Mouse (Mus musculus) granulocyte monocyte progenitor cell, adult 5-6 weeks (primary cell): Measurements from ENCODE around the gene Mthfd2l. TPM values are rescaled to one million over a fixed set of nuclear protein-coding genes. Genes with fewer than 3 reads are reported as not detected.

Experiments
- ATAC-seq: replicated peaks from 2 replicates; pipeline ENCODE4 v1.8.0; 2016; ENCODE audit warnings: mild to moderate bottlenecking, moderate TSS enrichment, inconsistent platforms; ENCODE audit not compliant: poor library complexity, severe bottlenecking
- total RNA-seq, 2 experiments: library from RNA; stranded (forward) in 1 of 2; stranded (reverse) in 1 of 2; fragments of 200-712, 200-1000 nt in 1 of 2; fragments of >200 nt in 1 of 2; fragmentation: Nextera tagmentation in 1 of 2; gene quantifications; 2 replicates each; pipeline ENCODE4 v1.2.3; 2014 to 2017

Gene Mthfd2l
- total RNA-seq (2014; fragmentation: Nextera tagmentation): 5.4 and 11.6 TPM in 2 replicates
- total RNA-seq (2017): 8.9 and 9.1 TPM in 2 replicates

DNA sequence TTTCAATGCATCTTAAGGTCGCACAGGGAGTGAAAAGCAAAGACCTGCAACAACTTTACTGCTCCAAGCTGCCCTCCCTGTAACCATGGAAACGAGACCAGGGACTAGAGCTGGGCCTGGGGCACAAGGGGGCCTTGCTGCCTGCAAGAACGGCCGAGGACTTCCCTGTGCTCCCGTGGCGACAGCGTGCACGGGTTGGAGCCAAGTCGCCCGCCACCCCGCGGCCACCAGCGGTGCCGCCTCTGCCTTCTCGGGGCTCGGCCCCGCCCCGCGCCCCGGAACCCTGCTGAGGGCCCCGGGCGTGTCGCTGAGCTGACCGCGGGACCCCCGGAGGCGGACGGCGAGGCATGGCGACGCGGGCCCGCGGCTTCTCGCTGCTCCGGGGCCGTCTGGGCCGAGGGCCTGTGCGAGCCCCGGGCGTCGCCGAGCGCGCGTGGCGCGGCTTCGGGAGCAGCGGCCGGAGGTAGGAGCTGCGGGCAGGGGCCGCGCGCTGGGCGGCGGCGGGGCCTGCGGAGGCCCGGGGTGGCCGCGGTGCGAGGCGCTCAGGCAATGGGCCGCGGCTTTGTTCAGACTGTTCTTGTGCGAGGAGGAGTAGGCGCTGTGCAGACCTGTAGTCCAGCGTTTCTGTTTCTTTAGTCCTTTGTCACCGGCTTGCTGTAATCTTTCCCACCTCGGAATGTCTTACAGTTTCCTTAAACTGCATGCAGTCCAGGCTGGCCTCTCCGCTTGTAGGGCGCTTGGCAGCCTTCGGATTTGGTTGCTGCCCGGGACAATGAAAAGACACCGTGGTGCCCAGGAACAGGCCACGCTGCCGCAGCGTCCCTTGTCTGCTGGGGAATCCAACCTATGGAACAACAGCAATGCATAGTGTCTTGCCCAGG, at the start of gene Mthfd2l:
Gene Mthfd2l, plus strand, starts transcription at position 147 of the 881 bp plus-strand sequence.
- ATAC-seq: peak; percentile 98

DNA sequence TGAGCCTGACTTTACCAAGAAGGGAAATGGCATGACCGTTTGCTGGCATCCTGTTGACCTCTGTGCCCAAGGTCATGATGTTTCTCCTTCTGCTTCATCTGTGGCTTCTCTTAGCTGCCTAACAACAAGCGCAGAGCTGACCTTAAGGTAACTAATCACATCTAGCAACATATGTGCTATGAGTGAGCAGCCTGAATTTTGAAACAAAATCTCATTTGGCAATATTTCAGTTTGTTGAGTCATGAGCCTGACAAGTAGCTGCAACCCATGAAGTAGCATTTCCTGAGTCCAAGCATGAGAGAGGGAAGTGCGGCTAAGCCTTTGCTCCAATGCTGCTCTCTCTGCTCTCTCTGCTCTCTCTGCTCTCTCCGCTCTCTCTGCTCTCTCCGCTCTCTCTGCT, 49.2 kb upstream of the Mthfd2l start:
- ATAC-seq: peak; percentile 96

DNA sequence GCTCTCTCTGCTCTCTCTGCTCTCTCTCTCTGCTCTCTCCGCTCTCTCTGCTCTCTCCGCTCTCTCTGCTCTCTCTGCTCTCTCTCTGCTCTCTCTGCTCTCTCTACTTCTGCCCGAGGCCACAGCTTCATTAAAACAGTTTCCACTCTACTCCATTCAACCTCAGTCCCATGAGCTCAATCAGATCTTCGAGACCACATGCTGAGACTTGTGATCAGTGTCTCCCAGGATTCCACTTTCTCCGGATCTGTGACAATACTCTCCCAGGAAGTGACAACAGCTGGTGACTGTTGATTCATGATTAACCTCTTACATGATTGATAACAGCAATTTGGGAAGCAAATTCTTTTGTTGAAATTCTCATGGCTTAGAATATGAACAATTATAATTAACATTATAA, 48.8 kb upstream of the Mthfd2l start:
- ATAC-seq: no peak

DNA sequence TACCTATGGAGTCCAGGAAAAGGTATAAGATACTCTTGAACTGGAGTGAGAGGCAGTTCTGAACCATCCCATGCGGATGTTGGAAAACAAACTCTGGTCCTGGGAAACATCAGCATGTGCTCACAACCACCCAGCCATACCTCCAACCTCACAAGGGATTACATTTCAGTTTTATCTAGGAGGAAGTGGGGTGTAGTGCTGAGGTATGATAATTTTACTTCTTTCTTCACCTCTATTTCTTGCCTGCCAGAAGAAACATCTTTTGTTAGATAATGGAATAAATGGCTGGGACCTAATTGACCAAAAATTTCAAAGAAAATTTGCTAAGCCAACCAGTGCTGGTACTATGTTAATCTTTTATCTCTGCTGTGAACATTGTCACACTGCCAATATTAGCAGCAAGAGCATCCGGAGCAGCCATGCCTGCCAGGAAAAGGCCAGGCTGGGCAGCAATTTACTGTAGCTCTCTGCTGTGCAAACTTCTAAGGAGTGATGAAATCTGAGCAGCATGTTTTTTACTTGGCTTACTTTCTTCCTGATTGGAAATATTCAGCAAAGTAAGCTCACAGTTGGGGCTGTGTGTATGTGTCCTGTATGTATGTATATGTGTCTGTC, 46.2 kb upstream of the Mthfd2l start:
- ATAC-seq: no peak

DNA sequence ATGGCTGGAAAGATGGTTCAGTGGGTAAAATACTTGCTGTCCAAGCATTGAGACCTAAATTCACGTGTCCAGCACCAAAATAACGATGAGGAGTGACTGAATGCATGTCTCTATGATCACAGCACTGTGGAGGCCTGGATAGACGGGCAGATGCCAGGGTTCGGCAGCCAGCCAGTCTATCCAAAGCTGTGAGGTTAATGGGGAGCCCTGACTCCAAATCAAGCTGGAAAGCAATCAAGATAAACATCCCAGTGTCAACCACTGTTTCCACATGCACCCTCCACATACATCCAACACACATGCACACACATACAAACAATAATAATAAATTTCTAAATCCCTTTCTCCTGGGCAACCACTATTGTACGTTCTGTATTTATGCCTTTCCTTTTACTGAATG, 42.3 kb upstream of the Mthfd2l start:
- ATAC-seq: no peak

DNA sequence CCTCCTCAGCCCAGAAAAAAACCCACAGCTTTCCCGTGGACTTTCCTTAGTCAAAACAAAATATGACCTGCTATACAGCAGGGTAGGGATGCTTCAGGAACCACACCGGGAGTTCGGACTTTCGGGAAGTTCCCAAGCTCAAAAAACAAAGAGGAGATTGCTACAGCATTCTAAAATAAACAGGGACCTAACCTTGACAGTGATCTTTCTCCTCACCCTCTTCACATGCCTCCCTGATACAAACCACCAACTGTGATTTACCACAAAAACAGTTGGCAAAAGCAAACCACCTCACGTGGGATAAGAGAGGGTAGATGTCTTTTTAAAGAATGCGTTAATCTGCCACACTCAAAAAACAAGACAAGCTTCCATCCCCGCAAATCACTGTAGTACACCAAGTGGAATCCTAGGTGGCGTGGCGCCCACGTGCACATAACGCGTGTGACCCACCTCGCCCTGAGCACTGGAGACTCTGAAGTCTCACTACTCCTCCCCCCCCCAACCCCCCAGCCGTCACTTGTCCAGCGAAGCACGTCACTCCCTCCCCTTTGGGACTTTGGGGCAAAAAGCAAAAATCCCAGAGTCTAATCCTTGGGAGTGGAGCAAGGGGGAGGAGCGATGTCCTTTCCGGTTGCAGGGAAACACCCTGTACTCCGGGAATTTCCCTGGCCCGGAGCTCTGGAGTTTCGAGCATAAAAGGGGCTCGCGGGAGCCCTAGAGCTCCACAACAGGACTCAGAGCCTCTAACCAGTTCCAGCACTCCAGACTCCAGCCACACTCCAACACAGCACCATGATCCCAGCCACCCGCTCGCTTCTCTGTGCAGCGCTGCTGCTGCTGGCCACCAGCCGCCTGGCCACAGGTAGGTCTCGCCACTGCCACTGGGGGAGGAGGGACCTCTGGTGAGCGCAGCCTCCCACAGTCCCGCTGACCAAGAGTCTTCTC, 40.1 kb upstream of the Mthfd2l start, which contains the start of gene Cxcl1:
Gene Cxcl1, plus strand, starts transcription at position 723 of the 945 bp plus-strand sequence.
- peak; percentile 46 for ATAC-seq

DNA sequence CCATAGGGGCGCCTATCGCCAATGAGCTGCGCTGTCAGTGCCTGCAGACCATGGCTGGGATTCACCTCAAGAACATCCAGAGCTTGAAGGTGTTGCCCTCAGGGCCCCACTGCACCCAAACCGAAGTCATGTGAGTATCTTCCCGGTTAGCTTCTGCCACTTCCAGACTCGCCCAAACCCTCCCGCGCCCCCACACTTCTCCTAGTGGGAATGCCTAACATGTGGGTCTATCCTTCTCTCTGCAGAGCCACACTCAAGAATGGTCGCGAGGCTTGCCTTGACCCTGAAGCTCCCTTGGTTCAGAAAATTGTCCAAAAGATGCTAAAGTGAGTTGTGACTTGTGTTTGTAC, 39.5 kb upstream of the Mthfd2l start:
- no peak for ATAC-seq

DNA sequence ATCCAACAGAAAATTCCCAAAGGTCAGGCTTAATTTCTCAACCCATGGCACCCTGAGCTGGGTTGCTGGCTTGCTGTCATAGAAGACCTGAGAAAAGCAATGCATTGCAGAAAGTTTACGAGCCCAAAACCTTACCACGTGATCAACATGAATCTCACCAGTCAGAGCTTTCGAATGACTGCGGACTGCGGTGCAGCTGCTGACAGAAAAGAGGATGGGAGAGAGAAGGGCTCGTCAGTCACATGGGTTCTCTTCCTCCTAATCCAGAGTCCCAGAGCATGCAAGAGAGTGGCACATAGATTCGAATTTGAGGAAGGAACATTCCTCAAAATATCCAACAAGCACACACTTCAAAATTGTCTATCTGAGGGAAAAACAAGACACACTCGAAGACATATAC, 36.7 kb upstream of the Mthfd2l start:
- ATAC-seq: no peak

DNA sequence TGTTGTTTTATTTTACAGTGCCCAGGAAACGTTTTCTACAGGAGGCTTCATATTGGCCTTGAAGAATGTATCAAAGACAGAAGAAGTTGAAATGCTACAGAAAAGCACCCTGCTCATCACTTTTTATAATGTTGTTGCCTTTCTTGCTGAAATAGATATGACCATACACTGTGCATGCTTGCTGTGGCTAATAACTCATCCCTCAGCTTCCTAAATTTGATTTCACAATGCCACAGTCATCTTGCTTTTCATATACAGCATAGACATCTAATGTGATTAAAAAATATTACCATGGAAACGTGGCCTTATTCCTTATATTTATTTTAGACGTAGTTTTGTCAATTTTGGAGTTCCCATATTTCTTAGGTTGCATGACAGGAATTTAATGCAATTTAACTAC, 33.5 kb upstream of the Mthfd2l start:
- ATAC-seq: peak; percentile 65

DNA sequence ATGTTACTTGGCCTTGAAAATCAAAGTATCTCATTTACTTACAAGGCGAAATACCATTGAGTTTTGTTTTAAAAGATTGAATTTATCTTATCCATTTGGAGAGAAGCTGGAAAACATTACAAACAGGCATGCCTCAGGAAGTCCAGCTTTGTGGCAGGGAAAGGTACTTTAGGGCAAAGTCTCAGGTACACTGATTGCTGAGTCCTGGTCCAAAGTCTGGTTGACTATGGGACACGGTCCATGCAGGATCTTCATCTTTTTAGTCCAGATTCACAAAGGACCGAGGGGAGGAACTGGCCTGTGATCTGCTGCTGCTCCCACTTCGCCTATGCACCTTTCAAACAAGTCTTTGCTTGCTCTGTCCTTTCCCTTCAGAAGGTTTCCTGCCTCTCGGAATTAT, 31.6 kb upstream of the Mthfd2l start:
- no peak for ATAC-seq

DNA sequence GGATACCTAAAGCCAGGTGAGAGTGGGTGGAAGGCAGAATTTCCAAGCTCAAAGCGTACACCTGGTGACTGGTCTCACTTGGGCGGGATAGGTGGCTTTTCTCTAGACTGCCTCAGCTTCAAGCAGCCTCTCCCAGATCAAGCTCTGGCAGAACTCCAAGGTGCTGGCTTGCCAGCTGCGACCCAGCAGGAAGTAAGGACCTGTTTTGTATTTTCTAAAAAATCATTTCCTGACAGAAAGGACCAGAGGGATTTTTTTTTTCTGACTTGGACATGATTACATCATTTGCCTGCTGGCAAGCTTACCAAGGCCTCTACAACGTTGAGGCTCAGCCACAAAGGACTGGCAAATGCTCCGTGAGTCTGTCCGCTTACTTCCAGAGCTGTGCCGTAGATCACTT, 30.8 kb upstream of the Mthfd2l start:
- peak; percentile 7 for ATAC-seq

DNA sequence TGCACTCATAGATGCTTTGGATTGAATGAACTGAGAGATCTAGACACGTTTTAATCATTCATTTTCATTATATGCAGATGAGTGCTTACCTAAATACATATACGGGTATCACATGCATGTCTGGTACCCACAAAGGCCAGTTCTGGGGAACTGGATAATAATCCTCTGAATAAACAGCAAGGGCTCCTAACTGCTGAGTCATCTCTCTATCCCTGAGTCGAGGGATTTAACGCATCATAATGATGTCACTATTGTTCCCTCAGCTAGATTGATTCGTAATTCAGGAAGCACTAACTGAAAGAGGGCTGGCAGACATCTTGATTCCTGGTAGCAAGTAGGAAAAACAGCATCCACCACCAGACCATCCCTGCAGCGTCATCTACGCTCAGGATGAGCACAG, 30.2 kb upstream of the Mthfd2l start:
- no peak for ATAC-seq

DNA sequence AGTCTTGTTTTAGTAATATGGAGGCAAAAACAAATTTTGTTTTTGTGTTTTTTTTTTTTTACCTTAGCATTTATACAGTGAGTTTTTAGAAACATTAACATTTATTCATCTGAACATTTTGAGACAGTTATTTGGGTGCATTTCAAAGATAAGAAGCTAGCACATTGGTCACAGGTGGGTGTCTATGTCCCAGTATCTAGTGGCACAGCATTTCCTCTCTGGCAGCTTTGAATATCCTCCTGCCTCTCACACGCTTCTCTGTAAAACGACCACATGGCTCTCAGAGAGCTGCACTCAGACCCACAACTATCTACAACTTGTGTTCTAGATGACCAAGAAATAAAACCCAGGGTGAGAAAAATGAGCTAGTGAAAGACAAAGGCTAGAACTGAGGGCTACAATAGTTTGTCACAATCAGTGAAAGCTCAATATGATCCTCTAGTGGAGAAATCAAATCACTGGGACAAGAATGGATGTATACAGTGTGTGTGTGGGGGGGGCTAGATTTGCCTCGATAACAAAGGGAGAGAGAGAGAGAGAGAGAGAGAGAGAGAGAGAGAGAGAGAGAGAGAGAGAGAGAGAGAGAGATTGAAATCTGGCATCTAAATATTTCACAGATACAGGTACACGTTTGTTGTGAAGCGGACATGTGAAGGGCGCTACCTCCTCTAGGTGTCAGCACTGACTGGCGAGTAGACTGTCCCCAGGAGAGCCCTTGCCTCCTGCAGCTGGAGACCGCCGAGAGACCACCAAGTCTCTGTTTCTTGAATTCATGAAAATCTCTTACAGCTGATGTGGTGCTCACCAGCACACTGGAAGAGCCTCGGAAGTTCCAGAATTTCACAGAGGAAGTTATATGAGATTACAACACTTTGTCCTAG, 28.3 kb upstream of the Mthfd2l start:
- ATAC-seq: peak; percentile 29

DNA sequence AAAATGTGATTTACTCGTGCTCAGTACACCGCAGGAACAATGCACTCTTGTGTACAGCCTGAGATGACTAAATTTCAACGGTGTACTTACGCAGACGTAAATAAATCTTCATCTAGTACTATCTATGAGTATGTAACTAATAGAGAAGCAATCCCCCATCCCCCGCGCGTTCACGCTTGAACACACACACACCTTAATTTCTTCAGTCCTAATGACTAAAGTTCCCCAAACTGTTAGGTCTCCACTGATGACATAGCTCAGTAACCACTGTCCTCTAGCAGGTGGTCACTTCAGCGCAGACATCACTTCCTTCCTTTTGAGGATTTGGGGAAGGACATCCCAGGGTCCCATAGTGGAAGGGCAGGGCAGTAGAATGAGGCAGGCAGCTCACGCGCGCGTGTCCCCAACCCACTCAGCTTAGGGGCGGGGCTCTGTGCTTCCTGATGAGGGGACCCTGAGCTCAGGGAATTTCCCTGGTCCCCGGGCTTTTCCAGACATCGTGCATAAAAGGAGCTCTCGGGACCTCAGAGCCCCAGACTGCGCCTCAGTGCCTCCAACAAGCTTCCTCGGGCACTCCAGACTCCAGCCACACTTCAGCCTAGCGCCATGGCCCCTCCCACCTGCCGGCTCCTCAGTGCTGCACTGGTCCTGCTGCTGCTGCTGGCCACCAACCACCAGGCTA, 27.4 kb upstream of the Mthfd2l start, which contains the start of gene Cxcl2:
Gene Cxcl2, plus strand, starts transcription at position 533 of the 682 bp plus-strand sequence.
- peak; percentile 84 for ATAC-seq

DNA sequence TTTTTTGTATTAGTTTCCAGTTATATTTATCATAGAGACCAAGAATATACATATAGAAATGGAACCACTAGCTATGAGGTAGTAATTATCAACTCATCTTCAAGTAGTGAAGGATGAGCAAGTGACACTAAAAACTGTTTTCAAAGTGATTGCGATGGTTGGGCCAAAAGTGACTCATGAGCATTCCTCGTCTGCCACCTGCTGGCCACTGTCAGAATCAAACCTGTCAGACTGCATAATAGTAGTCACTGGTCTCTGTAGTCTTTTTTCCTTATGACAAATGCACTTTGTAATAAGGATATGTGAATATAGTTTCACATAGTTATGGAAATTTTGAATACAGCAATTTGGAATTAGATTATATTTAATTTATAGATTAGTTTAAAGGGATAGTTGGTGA, 21.9 kb upstream of the Mthfd2l start:
- peak; percentile 97 for ATAC-seq

DNA sequence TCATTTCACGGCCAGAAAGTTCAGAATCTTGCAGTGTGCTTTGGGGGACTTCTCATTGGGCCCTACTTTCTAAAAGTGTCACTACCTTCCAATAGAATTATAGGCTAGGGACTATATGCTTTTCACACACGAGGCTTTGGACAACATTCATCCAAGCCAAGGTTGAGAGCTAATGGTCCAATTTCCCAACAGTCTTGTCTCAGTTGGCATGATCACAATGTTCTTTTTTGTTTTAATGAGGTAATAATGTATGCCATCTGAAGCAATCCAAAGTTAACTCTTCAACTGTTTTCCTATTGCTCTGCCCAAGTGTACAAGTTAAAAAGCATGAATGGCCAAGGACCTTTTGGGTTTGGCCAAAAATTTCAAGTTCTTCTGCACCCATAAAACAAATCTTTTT, 11.4 kb upstream of the Mthfd2l start:
- no peak for ATAC-seq

DNA sequence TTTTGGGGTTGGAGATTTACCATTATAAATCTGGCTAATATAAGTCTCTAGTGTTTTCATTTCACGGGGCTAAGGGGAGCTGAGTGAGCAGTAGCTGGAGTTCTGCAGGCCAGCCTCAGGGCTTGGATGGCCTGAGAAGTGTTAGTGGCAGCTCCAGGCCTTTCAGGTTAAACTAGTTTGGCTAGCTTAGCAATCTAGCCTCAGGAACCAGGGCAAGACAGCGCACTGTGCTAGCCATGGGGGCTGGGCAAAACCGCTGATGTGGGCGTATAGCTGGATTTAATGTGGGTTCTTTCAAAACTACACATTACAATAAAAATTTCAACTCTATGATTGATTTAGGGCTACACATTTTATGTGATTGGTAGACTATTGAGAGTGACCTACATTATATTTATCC, 8.0 kb upstream of the Mthfd2l start:
- ATAC-seq: no peak

DNA sequence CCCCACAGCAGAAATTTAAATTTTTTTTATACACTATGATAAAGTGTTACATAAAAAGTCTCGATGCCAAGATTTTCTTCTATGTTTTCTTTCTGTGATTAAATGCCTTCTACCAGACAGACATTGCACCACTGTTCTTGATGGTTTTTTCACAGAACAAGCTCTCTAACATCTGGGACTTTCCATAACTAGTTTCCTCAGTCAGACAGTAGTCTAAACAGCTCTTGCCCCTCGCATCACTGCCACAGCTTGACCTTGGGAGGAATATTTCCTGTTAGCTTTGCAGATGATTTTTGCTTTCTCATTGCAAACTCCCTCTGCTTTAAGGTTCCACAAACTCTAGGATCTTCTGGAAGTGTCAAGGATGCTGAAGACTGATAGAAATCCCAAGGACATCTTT, 371 bp upstream of the Mthfd2l start:
- peak; percentile 23; the same call in 1 of the 2 replicates for ATAC-seq

DNA sequence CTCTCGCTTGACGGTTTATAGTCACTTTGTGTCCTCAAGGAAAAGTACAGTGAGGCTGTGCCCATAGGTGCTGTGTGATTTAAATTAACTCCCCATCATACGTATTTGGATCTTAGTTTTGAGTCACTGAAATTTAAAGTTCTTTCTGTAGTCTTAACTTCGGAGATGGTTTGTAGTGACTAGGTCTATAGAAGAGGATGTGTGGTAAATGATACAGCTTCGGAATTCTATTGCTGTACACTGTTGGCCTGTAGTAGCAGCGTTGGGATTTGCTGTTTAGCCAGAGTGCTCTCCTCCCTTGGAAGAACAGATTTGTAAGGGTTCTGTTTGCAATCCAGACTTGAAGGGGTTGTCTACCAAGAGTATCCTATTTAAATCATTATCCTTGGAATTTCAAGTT, 994 bp downstream of the Mthfd2l start:
- no peak for ATAC-seq
